Mouse (Mus musculus): ENCODE data around the gene Cox17. TPM values are rescaled to one million over a fixed set of nuclear protein-coding genes. Genes with fewer than 3 reads are reported as not detected.

Cox17 gene
- total RNA-seq, 2 experiments from 2014 or later = 47.3 to 59.1 TPM

Other genes with a start within 250 kb of the Cox17 start
- gene Nr1i2, start 52.2 kb upstream of the Cox17 start, total RNA-seq (2021) = not detected
- 1 to 10 TPM in 1 of 2 experiments, under 1 TPM in 1; 0.88 to 1.1 TPM for gene Maats1, start 4.8 kb upstream of the Cox17 start, total RNA-seq (2021)
- gene Gm21987, start within 50 bp of the Cox17 start, total RNA-seq (2021) = not detected
- under 1 TPM in 1 of 2 experiments, not detected in 1; 0.53 TPM for gene Popdc2, start 15.2 kb downstream of the Cox17 start, total RNA-seq (2021)
- gene Pla1a, start 86.2 kb downstream of the Cox17 start, total RNA-seq (2021) = 1 to 10 TPM in 1 of 2 experiments, under 1 TPM in 1; 0.67 to 1.3 TPM
- gene Adprh, start 105.7 kb downstream of the Cox17 start, total RNA-seq (2021) = 10 to 100 TPM; 63.6 to 63.9 TPM
- gene Cd80, start 108.6 kb downstream of the Cox17 start, total RNA-seq (2021) = under 1 TPM; 0.36 to 0.49 TPM
- gene Timmdc1, start 175.7 kb downstream of the Cox17 start, total RNA-seq (2021) = 10 to 100 TPM; 28.5 to 28.8 TPM
- gene Poglut1, start 203.3 kb downstream of the Cox17 start, total RNA-seq (2021) = 10 to 100 TPM; 34.2 to 36.7 TPM
- gene Tmem39a, start 211.7 kb downstream of the Cox17 start, total RNA-seq (2021) = 10 to 100 TPM; 19.5 to 22.9 TPM